ENCODE assay signal across 11 mouse cellular contexts in genomic region chr9:66991021-66991749, GRCm38 (mm10). TPM values are rescaled to one million over a fixed set of nuclear protein-coding genes. Genes with fewer than 3 reads are reported as not detected.
A peak's percentile ranks its signal among the peaks of the same experiment; 100 is the strongest.
DNase-seq lines count a peak whose midpoint lies in the region; ATAC-seq lines count a peak whose summit lies in the region.
"Had no signal": no experiment of that assay in that cellular context is flagged by ENCODE, and none has a peak within 500 bp of the region (broad histone marks: within the 10 kb centered on the region; RNA-seq: fewer than 3 reads in every experiment).

No protein-coding gene starts in this region.

- DNase-seq in heart, postnatal 10 days: no peak
- peak; percentile 86 for DNase-seq in 416B (ENCODE audit: low read depth)
- DNase-seq in brain, adult 2 months (ENCODE audit: low read depth, low spot score): peak; percentile 83
- DNase-seq in adrenal gland, postnatal 14 days: no peak
- no peak for DNase-seq in embryonic facial prominence, embryonic 10.5 days (ENCODE audit: low spot score)
- no peak for DNase-seq in midbrain, embryonic 11.5 days (ENCODE audit: low spot score, missing footprints)
- DNase-seq: cerebellum, adult 8-10 months had no signal

- intact Hi-C loops in heart, postnatal 10 days (cut with DNase I): no loop called here

- H3K9ac ChIP-seq in heart, embryonic 14.5 days (ENCODE audit: low read length): no peak overlapping the region
- no peak overlapping the region for H3K9ac ChIP-seq in liver, embryonic 15.5 days
- H3K9ac ChIP-seq in midbrain, embryonic 11.5 days (ENCODE audit: low read length): no peak overlapping the region
- H3K9ac ChIP-seq: hindbrain, embryonic 12.5 days; limb, embryonic 12.5 days had no signal

- H3K4me3 ChIP-seq in heart, embryonic 14.5 days (ENCODE audit: control insufficient read depth in 1 of 2, insufficient read depth in 1 of 2, low read depth in 1 of 2, low read length in 2 of 2): no peak overlapping the region
- no peak overlapping the region for H3K4me3 ChIP-seq in liver, embryonic 15.5 days (replicated peaks)
- H3K4me3 ChIP-seq in embryonic facial prominence, embryonic 10.5 days: no peak overlapping the region
- no peak overlapping the region for H3K4me3 ChIP-seq in midbrain, embryonic 11.5 days (ENCODE audit: low read depth, low read length)
- H3K4me3 ChIP-seq: hindbrain, embryonic 12.5 days; limb, embryonic 12.5 days had no signal

- no peaks in the 10 kb centered on the region for H3K9me3 ChIP-seq in heart, embryonic 14.5 days (ENCODE audit: control insufficient read depth, low read length)
- no peaks in the 10 kb centered on the region for H3K9me3 ChIP-seq in liver, embryonic 15.5 days (replicated peaks)
- no peaks in the 10 kb centered on the region for H3K9me3 ChIP-seq in embryonic facial prominence, embryonic 10.5 days
- no peaks in the 10 kb centered on the region for H3K9me3 ChIP-seq in midbrain, embryonic 11.5 days (ENCODE audit: control insufficient read depth, low read length)
- H3K9me3 ChIP-seq: hindbrain, embryonic 12.5 days had no signal

- H3K27ac ChIP-seq in heart, embryonic 14.5 days (replicated peaks in 1 of 2; ENCODE audit: control insufficient read depth in 1 of 2, insufficient read depth in 1 of 2, low read depth in 2 of 2, low read length in 2 of 2): no peak overlapping the region
- peak overlapping the region; percentile 73 for H3K27ac ChIP-seq in liver, embryonic 15.5 days (replicated peaks)
- no peak overlapping the region for H3K27ac ChIP-seq in embryonic facial prominence, embryonic 10.5 days (replicated peaks)
- H3K27ac ChIP-seq in midbrain, embryonic 11.5 days (ENCODE audit: low read depth, low read length): no peak overlapping the region
- H3K27ac ChIP-seq: hindbrain, embryonic 12.5 days; limb, embryonic 12.5 days had no signal

- H3K4me1 ChIP-seq in heart, embryonic 14.5 days (ENCODE audit: control insufficient read depth in 2 of 2, insufficient read depth in 2 of 2, low read length in 2 of 2): peaks cover 28 to 36% of the 10 kb centered on the region in 2 experiments
- peaks cover 62% of the 10 kb centered on the region for H3K4me1 ChIP-seq in liver, embryonic 15.5 days (replicated peaks)
- H3K4me1 ChIP-seq in embryonic facial prominence, embryonic 10.5 days: peaks cover 32% of the 10 kb centered on the region
- no peaks in the 10 kb centered on the region for H3K4me1 ChIP-seq in midbrain, embryonic 11.5 days (ENCODE audit: control insufficient read depth, insufficient read depth, low read length)

- no peaks in the 10 kb centered on the region for H3K36me3 ChIP-seq in heart, embryonic 14.5 days (ENCODE audit: control insufficient read depth, insufficient read depth, low read length)
- H3K36me3 ChIP-seq in liver, embryonic 15.5 days (replicated peaks): no peaks in the 10 kb centered on the region
- no peaks in the 10 kb centered on the region for H3K36me3 ChIP-seq in embryonic facial prominence, embryonic 10.5 days (replicated peaks)
- H3K36me3 ChIP-seq in midbrain, embryonic 11.5 days (ENCODE audit: control insufficient read depth, insufficient read depth, low read length): no peaks in the 10 kb centered on the region
- H3K36me3 ChIP-seq: hindbrain, embryonic 12.5 days; limb, embryonic 12.5 days had no signal

- 55% methylated on average over 9 of the region's 9 CpGs for WGBS in heart, embryonic 14.5 days
- WGBS in liver, embryonic 15.5 days (ENCODE audit: insufficient replicate concordance): 27% methylated on average over 9 of the region's 9 CpGs
- WGBS in embryonic facial prominence, embryonic 10.5 days: 66% methylated on average over 9 of the region's 9 CpGs
- 61% methylated on average over 9 of the region's 9 CpGs for WGBS in midbrain, embryonic 11.5 days

- H3K27me3 ChIP-seq in heart, embryonic 14.5 days (ENCODE audit: control insufficient read depth, insufficient read depth, low read length): no peaks in the 10 kb centered on the region
- H3K27me3 ChIP-seq in liver, embryonic 15.5 days: no peaks in the 10 kb centered on the region
- no peaks in the 10 kb centered on the region for H3K27me3 ChIP-seq in embryonic facial prominence, embryonic 10.5 days (replicated peaks; ENCODE audit: low read depth, poor library complexity, severe bottlenecking)
- H3K27me3 ChIP-seq in midbrain, embryonic 11.5 days (ENCODE audit: control insufficient read depth, insufficient read depth, low read length): no peaks in the 10 kb centered on the region
- H3K27me3 ChIP-seq: hindbrain, embryonic 12.5 days; limb, embryonic 12.5 days had no signal

- H3K4me2 ChIP-seq in heart, embryonic 14.5 days (ENCODE audit: low read length): peak overlapping the region; percentile 26; the same call in 1 of the 2 replicates
- H3K4me2 ChIP-seq in liver, embryonic 15.5 days: peak overlapping the region; percentile 27
- H3K4me2 ChIP-seq in midbrain, embryonic 11.5 days: no peak overlapping the region
- H3K4me2 ChIP-seq: hindbrain, embryonic 12.5 days; limb, embryonic 12.5 days had no signal

- no peak for ATAC-seq in heart, embryonic 14.5 days (ENCODE audit: insufficient number of reproducible peaks, insufficient read depth, low FRiP score, low read depth)
- ATAC-seq in liver, embryonic 15.5 days (ENCODE audit: insufficient read depth): no peak
- ATAC-seq in midbrain, embryonic 11.5 days (ENCODE audit: low FRiP score): no peak

RNA-seq across cellular contexts. Expression of gene Lactb, which starts 15.9 kb away (rescaled TPM):
- 8.5 and 8.7 TPM in 2 replicates for polyA plus RNA-seq in heart, embryonic 14.5 days (2014; fragmentation: Nextera tagmentation; extraction: Ambion mirVana)
- 10 to 100 TPM; 22.2 to 23.7 TPM for total RNA-seq in heart, postnatal 10 days (2021)
- 4.7 and 4.8 TPM in 2 replicates for polyA plus RNA-seq in liver, embryonic 15.5 days (2015; fragmentation: Nextera tagmentation; extraction: Ambion mirVana)
- total RNA-seq in adrenal gland, postnatal 14 days (2021): 19.1 and 20.8 TPM in 2 replicates
- polyA plus RNA-seq in embryonic facial prominence, embryonic 10.5 days (2016; fragmentation: Nextera tagmentation; extraction: Ambion mirVana): 9.0 and 9.8 TPM in 2 replicates
- 11.7 and 12.6 TPM in 2 replicates for polyA plus RNA-seq in midbrain, embryonic 11.5 days (2014; fragmentation: Nextera tagmentation; extraction: Ambion mirVana)

RNA-seq across cellular contexts. Expression of gene Rps27l, which starts 45.3 kb away (rescaled TPM):
- polyA plus RNA-seq in heart, embryonic 14.5 days (2014; fragmentation: Nextera tagmentation; extraction: Ambion mirVana): 515 and 527 TPM in 2 replicates
- 100 to 1,000 TPM; 247 to 258 TPM for total RNA-seq in heart, postnatal 10 days (2021)
- 368 and 453 TPM in 2 replicates for polyA plus RNA-seq in liver, embryonic 15.5 days (2015; fragmentation: Nextera tagmentation; extraction: Ambion mirVana)
- 291 and 304 TPM in 2 replicates for total RNA-seq in adrenal gland, postnatal 14 days (2021)
- polyA plus RNA-seq in embryonic facial prominence, embryonic 10.5 days (2016; fragmentation: Nextera tagmentation; extraction: Ambion mirVana): 777 and 806 TPM in 2 replicates
- 612 and 702 TPM in 2 replicates for polyA plus RNA-seq in midbrain, embryonic 11.5 days (2014; fragmentation: Nextera tagmentation; extraction: Ambion mirVana)

RNA-seq across cellular contexts. Expression of gene Tpm1, which starts 58.0 kb away (rescaled TPM):
- 5,210 and 5,334 TPM in 2 replicates for polyA plus RNA-seq in heart, embryonic 14.5 days (2014; fragmentation: Nextera tagmentation; extraction: Ambion mirVana)
- total RNA-seq in heart, postnatal 10 days (2021): 1,000 to 10,000 TPM; 9,258 to 9,439 TPM
- polyA plus RNA-seq in liver, embryonic 15.5 days (2015; fragmentation: Nextera tagmentation; extraction: Ambion mirVana): 117 and 136 TPM in 2 replicates
- total RNA-seq in adrenal gland, postnatal 14 days (2021): 183 and 207 TPM in 2 replicates
- 331 and 369 TPM in 2 replicates for polyA plus RNA-seq in embryonic facial prominence, embryonic 10.5 days (2016; fragmentation: Nextera tagmentation; extraction: Ambion mirVana)
- polyA plus RNA-seq in midbrain, embryonic 11.5 days (2014; fragmentation: Nextera tagmentation; extraction: Ambion mirVana): 298 and 333 TPM in 2 replicates

Comparison
In these comparisons a context has a peak if more than half of its experiments do, and no peak if none do; other contexts are left out.
1. DNase-seq: peak in 416B (single experiment) and brain, adult 2 months (single experiment); none in heart, postnatal 10 days (0 of 2), adrenal gland, postnatal 14 days (single experiment), embryonic facial prominence, embryonic 10.5 days (single experiment) and midbrain, embryonic 11.5 days (single experiment).
2. RNA of gene Tpm1, which starts 58.0 kb away (polyA plus RNA-seq): 5,210 to 5,334 TPM in heart, embryonic 14.5 days; 331 to 369 TPM in embryonic facial prominence, embryonic 10.5 days, 298 to 333 TPM in midbrain, embryonic 11.5 days and 117 to 136 TPM in liver, embryonic 15.5 days; every median in the first group is over 10 times any median in the second.